Mouse (Mus musculus): ENCODE results near the gene Nedd9.

DNA sequence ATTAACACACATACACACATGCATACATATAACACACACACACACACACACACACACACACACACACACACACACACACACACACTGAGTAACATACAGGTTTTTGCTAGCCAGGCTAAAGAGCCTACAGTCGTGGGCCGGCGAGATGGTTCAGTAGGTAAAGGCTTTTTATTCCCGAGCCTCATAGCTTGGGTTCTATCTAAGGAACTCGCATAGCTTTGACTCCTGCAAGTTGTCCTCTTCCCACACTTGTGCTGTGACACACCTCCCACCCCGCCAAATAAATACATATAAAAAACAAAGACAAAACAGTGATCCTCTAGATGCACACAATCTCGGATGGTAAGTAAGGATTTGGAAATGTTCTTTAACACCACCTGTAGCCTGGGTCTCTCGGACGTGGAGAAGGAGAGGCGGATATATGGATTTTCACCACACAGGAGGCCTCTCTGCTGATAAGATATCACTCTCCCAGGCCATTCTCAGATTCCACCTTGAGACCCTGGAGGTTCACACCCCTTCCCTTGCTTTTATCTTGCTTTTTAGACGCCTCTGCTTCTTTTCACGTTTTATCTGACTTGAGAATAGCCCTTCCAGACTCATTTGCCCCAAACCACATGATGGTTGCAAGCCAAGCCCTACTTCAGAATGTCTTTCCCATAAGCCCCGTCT, 68.8 kb downstream of the Nedd9 start:
- TF ChIP-seq POLR2A (IDR thresholded peaks at IDR 0.05; ENCODE audit: insufficient read depth, low read depth, low read length) (no peak), EP300 (IDR thresholded peaks at IDR 0.05; ENCODE audit: insufficient read depth, low read depth, low read length) (no peak), CTCF (IDR thresholded peaks at IDR 0.05) (no peak)
